Mouse (Mus musculus): ENCODE data around the gene Acot1. TPM values are rescaled to one million over a fixed set of nuclear protein-coding genes. Genes with fewer than 3 reads are reported as not detected.
A peak's percentile ranks its signal among the peaks of the same experiment; 100 is the strongest.
"Not testable (repeated sequence)": the region's sequence is repeated elsewhere in the genome, so short reads cannot be mapped to it uniquely, and the experiment has no call there.

Acot1 gene
- polyA plus RNA-seq (2016; fragmentation: Nextera tagmentation; extraction: Ambion mirVana): 26.6 and 31.3 TPM in 2 replicates

DNA sequence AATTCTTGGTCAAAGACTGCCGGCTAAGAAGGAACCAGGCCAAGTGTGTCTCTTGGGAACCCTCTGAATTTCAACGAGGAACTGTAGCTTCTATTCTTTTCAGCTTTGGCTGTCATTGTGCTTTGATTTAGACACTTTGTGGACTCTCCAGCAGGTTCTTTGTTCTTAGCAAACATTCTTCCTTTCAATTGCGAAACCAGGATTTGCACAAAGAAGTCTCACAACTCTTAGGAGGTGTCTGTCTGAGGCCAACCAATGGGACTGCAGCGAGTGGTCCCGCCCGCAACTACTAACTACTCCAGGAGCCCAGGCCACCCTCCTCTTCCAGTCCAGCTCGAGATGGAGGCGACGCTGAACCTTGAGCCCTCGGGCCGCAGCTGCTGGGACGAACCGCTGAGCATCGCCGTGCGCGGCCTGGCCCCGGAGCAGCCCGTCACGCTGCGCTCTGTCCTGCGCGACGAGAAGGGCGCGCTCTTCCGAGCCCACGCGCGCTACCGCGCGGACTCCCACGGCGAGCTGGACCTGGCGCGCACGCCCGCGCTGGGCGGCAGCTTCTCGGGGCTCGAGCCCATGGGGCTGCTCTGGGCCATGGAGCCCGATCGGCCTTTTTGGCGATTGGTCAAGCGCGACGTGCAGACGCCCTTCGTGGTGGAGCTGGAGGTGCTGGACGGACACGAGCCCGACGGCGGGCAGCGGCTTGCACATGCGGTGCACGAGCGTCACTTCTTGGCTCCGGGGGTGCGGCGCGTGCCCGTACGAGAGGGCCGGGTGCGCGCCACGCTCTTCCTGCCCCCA, at the start of gene Acot1:
Gene Acot1 (plus strand): TSS at position 320 of the 795 bp plus-strand sequence.
- peaks cover 47% of the 10 kb centered on the region for H3K27me3 ChIP-seq (replicated peaks)
- ATAC-seq: peak; percentile 51; the same call in 1 of the 2 replicates
- H3K36me3 ChIP-seq; H3K9ac ChIP-seq; H3K4me1 ChIP-seq; H3K9me3 ChIP-seq (replicated peaks): not testable (repeated sequence)
- H3K4me3 ChIP-seq: peak within 1 kb of the TSS; percentile 46
- 2% methylated on average over 69 of the region's 70 CpGs for WGBS (ENCODE audit: insufficient replicate concordance)
- H3K4me2 ChIP-seq: peak within 1 kb of the TSS; percentile 56
- 0 out of 2 replicates have a peak within 1 kb of the TSS, but pooled peaks have one; percentile 20 for H3K27ac ChIP-seq

DNA sequence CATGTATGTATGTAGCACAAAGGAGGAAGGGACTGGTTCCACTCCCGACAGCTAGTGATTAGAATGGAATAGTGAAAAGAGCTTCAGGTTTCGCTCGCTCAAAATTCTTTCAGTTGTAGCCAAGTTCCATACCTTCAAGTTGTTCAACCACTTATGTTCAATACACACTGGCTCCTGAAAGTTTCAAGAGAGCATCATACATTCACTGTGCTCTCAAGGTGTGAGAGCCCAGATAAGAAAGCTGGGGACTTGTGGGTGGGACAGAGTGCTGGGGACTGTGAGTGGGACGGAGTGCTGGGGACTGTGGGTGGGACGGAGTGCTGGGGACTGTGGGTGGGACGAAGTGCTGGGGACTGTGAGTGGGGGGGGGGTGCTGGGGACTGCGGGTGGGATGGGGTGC, 44.1 kb upstream of the Acot1 start:
- Histone ChIP-seq H3K27ac (no peak overlapping the region), H3K36me3 (no peaks in the 10 kb centered on the region), H3K9me3 (replicated peaks) (no peaks in the 10 kb centered on the region), H3K4me1 (no peaks in the 10 kb centered on the region), H3K4me2 (no peak overlapping the region), H3K9ac (no peak overlapping the region), H3K27me3 (replicated peaks) (0 out of 2 replicates have a peak, but pooled peaks cover 4% of the 10 kb centered on the region), H3K4me3 (no peak overlapping the region)
- no peak for ATAC-seq
- WGBS (ENCODE audit: insufficient replicate concordance): 51% methylated on average over 6 of the region's 7 CpGs

DNA sequence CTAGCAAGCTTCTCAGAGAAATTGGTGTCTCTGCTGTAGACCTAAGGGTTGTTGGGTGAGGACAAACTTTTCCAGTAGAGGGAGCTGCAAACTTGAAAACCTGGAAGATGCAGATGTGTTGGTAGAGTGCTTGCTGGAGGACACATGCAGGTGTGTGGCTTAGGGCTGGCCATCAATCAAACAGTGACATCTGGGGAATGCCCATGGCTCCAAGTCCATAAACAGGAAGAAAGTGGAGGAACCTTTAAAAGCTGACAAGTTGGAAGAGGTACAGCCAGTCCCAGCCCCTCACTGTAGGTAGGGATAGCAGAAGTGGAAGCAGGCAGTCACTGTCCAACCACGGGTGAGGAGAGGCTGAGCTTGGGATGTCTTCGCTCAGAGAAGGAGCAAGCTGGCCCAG, 37.2 kb upstream of the Acot1 start:
- Histone ChIP-seq H3K9me3 (replicated peaks) (peaks cover 5% of the 10 kb centered on the region; the same call in 1 of the 2 replicates), H3K9ac (no peak overlapping the region), H3K4me3 (no peak overlapping the region), H3K4me1 (no peaks in the 10 kb centered on the region), H3K36me3 (no peaks in the 10 kb centered on the region), H3K27ac (no peak overlapping the region), H3K4me2 (no peak overlapping the region), H3K27me3 (replicated peaks) (no peaks in the 10 kb centered on the region)
- ATAC-seq: 0 out of 2 replicates have a peak, but pooled peaks have one; percentile 30
- 36% methylated on average over 2 of the region's 2 CpGs for WGBS (ENCODE audit: insufficient replicate concordance)

GRCm38 (mm10) chr12:83978862-83979261, 30.4 kb upstream of the Acot1 start:
- H3K9ac ChIP-seq: no peak overlapping the region
- H3K9me3 ChIP-seq (replicated peaks): peaks cover 5% of the 10 kb centered on the region; the same call in 1 of the 2 replicates
- WGBS (ENCODE audit: insufficient replicate concordance): 69% methylated on average over 6 of the region's 6 CpGs

GRCm38 (mm10) chr12:83981615-83982014, 27.7 kb upstream of the Acot1 start:
- H3K9me3 ChIP-seq (replicated peaks): no peaks in the 10 kb centered on the region
- peaks cover 11% of the 10 kb centered on the region for H3K4me1 ChIP-seq
- H3K27ac ChIP-seq: no peak overlapping the region
- H3K4me2 ChIP-seq: no peak overlapping the region
- H3K9ac ChIP-seq: no peak overlapping the region
- no peaks in the 10 kb centered on the region for H3K36me3 ChIP-seq
- ATAC-seq: no peak
- 0 out of 2 replicates have a peak, but pooled peaks cover 8% of the 10 kb centered on the region for H3K27me3 ChIP-seq (replicated peaks)
- WGBS (ENCODE audit: insufficient replicate concordance): 72% methylated on average over 4 of the region's 4 CpGs
- no peak overlapping the region for H3K4me3 ChIP-seq

More at GRCm38 (mm10) chr12:83978862-83979261, 30.4 kb upstream of the Acot1 start:
- Histone ChIP-seq H3K4me3 (no peak overlapping the region), H3K4me1 (peaks cover 8% of the 10 kb centered on the region; the same call in 1 of the 2 replicates), H3K4me2 (no peak overlapping the region), H3K27me3 (replicated peaks) (0 out of 2 replicates have a peak, but pooled peaks cover 8% of the 10 kb centered on the region), H3K36me3 (no peaks in the 10 kb centered on the region), H3K27ac (no peak overlapping the region)
- no peak for ATAC-seq

DNA sequence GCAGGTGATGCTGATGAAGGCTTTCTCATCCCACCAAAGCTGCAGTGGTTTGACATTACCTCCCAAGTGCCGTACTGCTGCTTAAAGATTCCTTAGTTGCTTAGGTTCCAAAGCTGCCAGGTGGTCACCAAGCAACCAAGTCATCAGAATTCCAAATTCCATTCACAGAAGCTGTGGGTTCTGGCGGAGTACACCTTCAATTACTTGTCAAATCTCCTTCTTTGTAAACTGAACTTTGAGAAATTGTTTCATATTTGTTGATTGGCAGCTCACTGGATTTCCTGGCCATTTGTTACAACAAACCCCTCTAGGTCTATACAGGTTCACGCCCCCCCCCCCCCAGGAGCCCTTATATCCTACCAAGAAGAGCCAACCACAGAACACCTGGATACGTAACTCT, 24.5 kb upstream of the Acot1 start, which contains the start of gene Heatr4:
Gene Heatr4 (minus strand): TSS at position 101 of the 400 bp plus-strand sequence.
- Histone ChIP-seq H3K36me3 (no peaks in the 10 kb centered on the region), H3K9me3 (replicated peaks) (no peaks in the 10 kb centered on the region), H3K4me2 (no peak within 1 kb of the TSS), H3K4me1 (peaks cover 31% of the 10 kb centered on the region), H3K27ac (no peak within 1 kb of the TSS), H3K9ac (no peak within 1 kb of the TSS), H3K4me3 (no peak within 1 kb of the TSS), H3K27me3 (replicated peaks) (0 out of 2 replicates have a peak, but pooled peaks cover under 1% of the 10 kb centered on the region)
- 73% methylated on average over 4 of the region's 4 CpGs for WGBS (ENCODE audit: insufficient replicate concordance)
- ATAC-seq: no peak

DNA sequence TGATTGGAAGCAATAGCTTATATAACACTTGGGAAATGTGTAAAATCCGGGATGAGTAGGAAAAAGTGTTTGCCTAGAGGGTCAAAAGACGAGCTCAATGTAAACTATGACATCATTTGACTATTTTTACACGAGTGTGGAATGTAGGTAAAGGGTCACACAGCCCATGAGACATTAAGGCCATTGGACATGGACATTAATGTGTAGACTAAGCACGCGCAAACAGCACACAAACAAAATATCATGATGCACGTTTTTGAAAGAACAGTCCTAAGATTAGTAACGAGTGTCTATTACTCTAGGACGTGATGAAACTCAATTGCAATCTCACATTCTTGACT, 22.1 kb upstream of the Acot1 start:
- H3K4me1 ChIP-seq: peaks cover 29% of the 10 kb centered on the region
- no peaks in the 10 kb centered on the region for H3K36me3 ChIP-seq
- no peak for ATAC-seq
- peak overlapping the region; percentile 68 for H3K4me3 ChIP-seq
- no peak overlapping the region; the same call in 1 of the 2 replicates for H3K9ac ChIP-seq
- H3K27ac ChIP-seq: peak overlapping the region; percentile 80
- WGBS (ENCODE audit: insufficient replicate concordance): 28% methylated on average over 8 of the region's 8 CpGs
- H3K27me3 ChIP-seq (replicated peaks): no peaks in the 10 kb centered on the region; the same call in 1 of the 2 replicates
- peak overlapping the region; percentile 89 for H3K4me2 ChIP-seq
- no peaks in the 10 kb centered on the region for H3K9me3 ChIP-seq (replicated peaks)

GRCm38 (mm10) chr12:83987583-83988441, 21.5 kb upstream of the Acot1 start, which contains the start of gene Acot2:
TSS of gene Acot2 (plus strand) at chr12:83987861.
- peak; percentile 75 for ATAC-seq
- H3K27me3 ChIP-seq (replicated peaks): no peaks in the 10 kb centered on the region; the same call in 1 of the 2 replicates
- H3K4me3 ChIP-seq: peak within 1 kb of the TSS; percentile 68
- H3K36me3 ChIP-seq: no peaks in the 10 kb centered on the region
- under 1% methylated on average over 80 of the region's 80 CpGs for WGBS (ENCODE audit: insufficient replicate concordance)
- peak within 1 kb of the TSS; percentile 89 for H3K4me2 ChIP-seq
- H3K9me3 ChIP-seq (replicated peaks): no peaks in the 10 kb centered on the region
- H3K4me1 ChIP-seq: peaks cover 23% of the 10 kb centered on the region
- peak within 1 kb of the TSS; percentile 74 for H3K9ac ChIP-seq
- H3K27ac ChIP-seq: peak within 1 kb of the TSS; percentile 80

- Histone ChIP-seq H3K27me3 (replicated peaks) (no peaks in the 10 kb centered on the region; the same call in 1 of the 2 replicates), H3K9ac (peak overlapping the region; percentile 74), H3K4me1 (peaks cover 23% of the 10 kb centered on the region), H3K4me3 (peak overlapping the region; percentile 68), H3K36me3 (peaks cover 4% of the 10 kb centered on the region; the same call in 1 of the 2 replicates), H3K27ac (peak overlapping the region; percentile 80; the same call in 1 of the 2 replicates), H3K4me2 (peak overlapping the region; percentile 89), H3K9me3 (replicated peaks) (no peaks in the 10 kb centered on the region)
- ATAC-seq: 0 out of 2 replicates have a peak, but pooled peaks have one; percentile 19
- WGBS (ENCODE audit: insufficient replicate concordance): 63% methylated on average over 4 of the region's 4 CpGs
Observed at GRCm38 (mm10) chr12:83988483-83988882, 20.8 kb upstream of the Acot1 start.

DNA sequence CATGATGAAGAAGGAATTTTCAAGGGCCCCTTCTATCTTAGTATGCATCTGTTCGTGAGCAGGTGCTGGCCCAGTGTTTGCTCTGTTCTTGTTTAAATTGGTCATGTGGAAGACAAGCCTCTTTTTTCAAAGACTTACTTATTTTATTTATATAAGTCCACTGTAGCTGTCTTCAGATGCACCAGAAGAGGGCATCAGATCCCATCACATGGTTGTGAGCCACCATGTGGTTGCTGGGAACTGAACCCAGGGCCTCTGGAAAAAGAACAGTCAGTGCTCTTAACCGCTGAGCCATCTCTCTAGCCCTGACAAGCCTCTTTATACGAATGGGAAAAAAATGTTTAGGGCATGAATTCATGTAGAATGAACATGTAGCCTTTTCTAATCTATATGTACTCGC, 19.9 kb upstream of the Acot1 start:
- no peak overlapping the region for H3K27ac ChIP-seq
- H3K27me3 ChIP-seq (replicated peaks): no peaks in the 10 kb centered on the region; the same call in 1 of the 2 replicates
- WGBS (ENCODE audit: insufficient replicate concordance): 79% methylated on average over 4 of the region's 4 CpGs
- H3K9ac ChIP-seq: no peak overlapping the region
- H3K9me3 ChIP-seq (replicated peaks): no peaks in the 10 kb centered on the region
- peaks cover 23% of the 10 kb centered on the region for H3K4me1 ChIP-seq
- no peak overlapping the region for H3K4me3 ChIP-seq
- no peak for ATAC-seq
- peaks cover 6% of the 10 kb centered on the region for H3K36me3 ChIP-seq
- no peak overlapping the region for H3K4me2 ChIP-seq

DNA sequence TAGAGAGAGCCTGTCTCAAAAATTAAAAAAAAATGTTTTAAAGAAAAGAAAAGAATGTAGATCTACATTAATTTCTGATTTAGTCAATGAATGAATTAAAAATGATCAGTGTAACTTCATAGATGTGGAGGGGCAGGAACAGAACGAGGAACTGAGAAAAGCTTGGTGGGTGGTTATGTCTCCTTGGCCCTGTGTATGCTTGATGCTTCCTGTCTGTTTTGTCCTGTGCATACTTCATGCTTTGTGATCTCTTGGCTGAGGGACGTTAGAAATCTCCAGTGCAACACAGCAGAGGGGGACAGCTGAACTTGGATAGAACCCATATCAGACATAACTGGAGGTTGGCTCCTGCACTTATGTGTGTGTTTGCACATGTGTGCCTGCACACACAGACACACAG, 12.1 kb upstream of the Acot1 start:
- WGBS (ENCODE audit: insufficient replicate concordance): 46% methylated on average over 2 of the region's 2 CpGs
- Histone ChIP-seq H3K4me2 (no peak overlapping the region), H3K36me3 (peaks cover 7% of the 10 kb centered on the region), H3K9me3 (replicated peaks) (0 out of 2 replicates have a peak, but pooled peaks cover 5% of the 10 kb centered on the region), H3K4me3 (no peak overlapping the region), H3K4me1 (no peaks in the 10 kb centered on the region), H3K27me3 (replicated peaks) (no peaks in the 10 kb centered on the region), H3K27ac (no peak overlapping the region), H3K9ac (no peak overlapping the region)
- ATAC-seq: no peak

Measured in liver, embryonic 12.5 days (tissue).